Mouse (Mus musculus) thymus, postnatal 10 days (tissue): ENCODE data around the gene Ucma.
"Not testable (repeated sequence)": the region's sequence is repeated elsewhere in the genome, so short reads cannot be mapped to it uniquely, and the experiment has no call there.

Source experiments
- DNase-seq, 2 experiments: peaks; one replicate each; pipeline ENCODE4 v3.0.0; 2021; ENCODE audit warnings: low spot score in 2 of 2

Ucma gene

GRCm38 (mm10) chr2:4975807-4976206, at the start of gene Ucma:
Ucma (plus strand) TSS chr2:4976122.
- DNase-seq: no peak

DNA sequence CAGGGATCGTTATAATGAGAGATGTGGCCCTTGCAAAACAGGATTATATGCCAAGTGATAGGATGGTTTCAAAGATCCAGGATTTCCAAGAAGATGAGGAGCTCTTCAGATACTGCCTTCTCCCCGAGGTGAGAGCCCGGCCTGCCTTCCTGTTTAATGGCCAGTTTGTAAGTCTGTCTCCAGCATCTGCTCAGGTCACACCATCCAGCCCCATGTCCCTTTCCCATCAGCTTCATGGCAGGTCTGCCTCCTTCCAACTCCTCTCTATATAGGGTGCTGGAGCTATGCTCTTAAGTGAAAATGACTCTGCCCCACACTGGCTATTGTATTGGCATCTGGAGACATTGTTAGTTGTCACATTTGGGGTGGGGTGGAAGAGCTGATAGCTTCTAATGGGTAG, 48.5 kb upstream of the Ucma start:
- DNase-seq: no peak

- no peak for DNase-seq
Observed at GRCm38 (mm10) chr2:4929230-4929629, 46.7 kb upstream of the Ucma start.

GRCm38 (mm10) chr2:4934516-4934915, 41.4 kb upstream of the Ucma start:
- no peak for DNase-seq

DNA sequence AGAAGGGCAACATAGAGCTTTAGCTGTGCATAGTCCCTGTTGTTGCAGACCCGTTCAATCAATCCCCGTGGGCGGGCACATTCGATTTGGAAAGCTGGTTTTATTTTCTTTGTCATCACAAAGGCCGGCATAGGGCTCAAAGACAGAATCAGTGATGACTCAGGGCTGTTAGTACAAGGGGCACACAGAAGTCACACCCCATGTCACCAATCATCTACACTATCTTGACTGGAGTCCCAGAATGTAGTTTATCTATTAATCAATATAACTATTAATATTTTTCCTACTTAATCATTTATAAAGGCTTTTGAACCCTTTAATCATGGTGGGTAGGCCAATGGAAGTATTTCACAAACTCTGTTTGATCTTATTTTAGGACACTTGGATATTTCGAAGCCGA, 38.0 kb upstream of the Ucma start:
- DNase-seq: no peak

DNA sequence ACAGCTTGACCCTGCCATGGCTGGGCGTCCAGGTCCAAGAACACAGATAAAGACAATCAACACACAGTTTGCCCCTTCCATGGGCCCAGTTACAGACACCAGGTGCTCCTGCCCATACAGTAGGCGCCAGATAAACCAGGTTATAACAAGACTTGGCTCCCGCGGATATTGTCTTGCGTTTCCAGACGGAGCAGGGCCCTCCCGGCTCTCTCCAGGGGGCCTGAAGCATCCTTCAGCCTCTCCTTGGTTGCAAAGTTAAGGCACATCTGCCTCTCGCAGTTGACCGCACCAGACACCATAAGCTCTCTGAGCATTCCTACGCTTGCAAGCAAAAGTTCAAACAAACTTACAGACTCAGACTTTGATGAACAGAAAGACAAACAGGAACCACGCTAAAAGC, 35.1 kb upstream of the Ucma start:
- DNase-seq: no peak

- DNase-seq: not testable (repeated sequence)
Observed at GRCm38 (mm10) chr2:4949691-4950090, 26.2 kb upstream of the Ucma start.

- DNase-seq: no peak
Observed at GRCm38 (mm10) chr2:4950986-4951385, 24.9 kb upstream of the Ucma start.

DNA sequence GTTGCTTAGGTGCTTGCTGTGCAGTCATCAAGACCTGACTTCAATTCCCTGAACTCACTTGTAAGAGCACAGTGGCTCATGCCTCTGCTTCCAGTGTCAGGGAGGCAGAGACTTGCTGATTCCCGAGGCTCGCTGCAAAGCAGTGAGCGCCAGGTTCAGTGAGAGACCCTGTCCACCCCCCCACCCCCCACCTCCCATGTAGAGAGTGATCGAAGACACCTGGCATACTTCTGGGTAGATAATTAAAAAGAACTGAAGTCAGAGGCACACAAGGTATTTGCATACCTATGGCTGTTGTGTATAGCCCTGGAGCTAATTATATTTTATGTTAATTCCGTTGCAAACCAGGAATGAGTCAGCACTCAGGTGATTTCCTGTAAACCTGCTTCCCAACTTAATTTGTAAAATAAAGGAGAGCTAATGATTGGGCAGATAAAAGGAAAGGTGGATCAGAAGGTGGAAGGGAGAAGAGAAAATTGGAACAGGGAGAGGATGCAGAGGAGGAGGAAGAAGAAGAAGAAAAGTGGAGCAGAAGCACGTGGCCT, 21.6 kb upstream of the Ucma start:
- no peak for DNase-seq

- DNase-seq: no peak
Observed at GRCm38 (mm10) chr2:4958039-4958438, 17.9 kb upstream of the Ucma start.

DNA sequence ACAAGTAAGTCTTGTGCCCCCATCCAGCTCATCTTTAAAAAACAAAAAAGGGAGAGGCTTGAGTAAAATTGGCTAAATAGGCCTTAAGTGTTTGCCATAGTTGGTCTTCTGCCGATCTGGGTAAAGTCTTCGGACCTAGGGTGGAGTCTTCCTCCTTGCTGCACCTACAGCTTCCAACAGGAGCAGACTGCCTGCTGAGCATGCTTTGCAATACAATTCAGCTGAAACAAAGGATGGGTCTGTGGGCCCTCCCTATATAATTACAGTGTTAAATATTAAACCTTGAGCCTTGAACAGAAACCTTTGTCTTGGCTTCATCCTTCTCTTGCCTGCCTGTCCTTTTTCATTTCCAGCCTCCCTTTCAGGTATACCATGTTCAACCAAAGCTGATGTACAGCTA, 8.1 kb upstream of the Ucma start:
- DNase-seq: no peak

DNA sequence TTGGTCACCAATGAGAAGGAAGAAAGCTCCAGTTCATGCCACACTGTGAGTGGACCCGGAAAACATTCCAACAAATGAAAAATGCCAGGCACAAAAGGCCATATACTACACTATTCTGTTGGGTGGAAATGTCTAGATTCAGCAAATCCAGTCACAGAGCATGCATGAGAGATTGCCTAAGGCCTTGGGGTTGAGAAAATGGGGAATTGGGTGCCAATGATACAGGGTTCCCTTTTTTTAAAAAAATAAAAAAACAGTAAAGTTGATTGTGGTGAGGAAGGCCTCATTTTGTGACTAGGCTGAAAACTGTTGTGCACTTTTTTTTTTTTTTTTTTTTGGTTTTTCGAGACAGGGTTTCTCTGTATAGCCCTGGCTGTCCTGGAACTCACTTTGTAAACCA, 6.8 kb upstream of the Ucma start:
- no peak for DNase-seq

GRCm38 (mm10) chr2:4978091-4978490, 2.2 kb downstream of the Ucma start:
- DNase-seq: no peak

GRCm38 (mm10) chr2:4983987-4984386, 8.1 kb downstream of the Ucma start:
- DNase-seq: no peak

- no peak for DNase-seq
Observed at GRCm38 (mm10) chr2:4985000-4985399, 9.1 kb downstream of the Ucma start.

GRCm38 (mm10) chr2:4986798-4987197, 10.9 kb downstream of the Ucma start:
- DNase-seq: no peak

DNA sequence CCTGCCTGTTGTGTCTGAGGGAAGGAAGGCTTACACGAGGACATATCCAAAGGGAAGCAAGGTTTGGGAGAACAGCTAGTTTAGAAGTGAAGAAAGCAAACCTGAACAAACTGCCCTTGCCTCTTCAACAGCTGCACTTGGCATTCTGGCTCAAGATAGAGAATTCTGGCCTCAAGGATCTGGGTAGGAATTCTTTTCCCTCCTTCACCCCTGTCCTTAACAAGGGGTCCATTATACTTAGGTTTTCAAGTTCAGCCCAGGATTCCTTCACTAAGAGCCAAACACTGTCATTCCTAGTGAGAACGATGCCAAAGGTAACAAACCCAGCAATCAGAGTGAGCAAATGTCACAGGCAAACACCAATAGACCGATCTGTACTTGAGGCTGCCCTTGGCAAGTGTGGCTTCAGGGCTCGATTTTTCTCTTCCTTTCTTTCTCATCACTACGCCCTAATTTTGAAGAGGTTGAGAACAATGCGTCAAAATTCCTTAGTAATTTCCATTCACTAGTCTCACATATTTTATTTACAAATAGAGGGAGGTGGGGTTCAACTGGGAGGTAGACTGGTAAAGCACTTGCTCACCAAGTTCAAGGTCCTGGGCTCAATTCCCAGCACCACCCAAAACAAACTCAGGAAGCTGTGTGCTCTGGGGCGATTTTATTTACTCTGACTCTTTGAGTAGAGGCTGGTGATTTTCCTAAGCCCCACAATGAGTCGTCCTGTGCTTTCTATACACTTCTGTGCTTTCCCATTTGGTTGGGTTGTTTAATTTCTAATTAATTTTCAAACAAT, 11.7 kb downstream of the Ucma start:
- no peak for DNase-seq

DNA sequence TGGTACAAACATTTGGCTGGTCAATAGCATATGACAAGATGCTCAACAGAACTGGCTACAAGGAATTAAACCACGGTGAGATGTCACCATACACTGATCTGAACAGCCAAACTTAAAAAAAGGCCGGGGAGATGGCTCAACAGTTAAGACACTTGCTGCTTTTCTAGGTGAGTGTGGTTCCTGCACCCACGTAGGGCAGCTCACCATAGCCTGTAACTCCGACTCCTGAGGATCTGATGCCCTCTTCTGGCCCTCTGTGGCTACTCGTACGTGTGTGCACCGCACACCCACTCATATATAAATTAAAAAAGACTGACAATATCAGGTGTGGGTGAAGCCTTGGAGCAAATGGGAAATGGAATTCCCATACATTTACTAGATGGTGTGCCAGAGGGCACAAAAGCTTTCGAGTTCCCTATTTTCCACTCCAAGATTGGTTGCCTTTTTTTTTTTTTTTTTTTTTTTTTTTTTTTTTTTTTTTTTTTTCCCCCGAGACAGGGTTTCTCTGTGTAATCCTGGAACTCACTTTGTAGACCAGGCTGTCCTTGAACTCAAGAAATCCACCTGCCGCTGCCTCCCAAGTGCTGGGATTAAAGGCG, 13.0 kb downstream of the Ucma start:
- no peak for DNase-seq

DNA sequence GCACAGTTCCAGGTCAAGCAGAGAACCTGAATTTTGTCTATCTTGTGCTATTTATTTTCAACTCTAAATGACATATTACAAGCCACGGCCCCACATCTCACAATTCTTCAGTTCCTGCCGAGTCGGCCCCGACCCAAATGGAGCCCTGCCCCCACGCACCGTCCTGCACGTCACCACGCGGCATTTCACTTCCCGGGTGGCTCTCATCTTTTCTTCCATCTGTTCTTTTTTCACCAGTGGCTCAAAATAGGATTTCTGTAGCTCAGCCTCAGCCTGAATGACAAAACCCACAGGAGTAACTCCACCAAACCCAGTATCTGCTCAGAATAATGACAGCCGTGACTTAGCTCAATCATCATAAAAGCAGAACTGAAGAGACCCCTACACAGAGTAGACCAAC, 17.7 kb downstream of the Ucma start:
- no peak for DNase-seq

DNA sequence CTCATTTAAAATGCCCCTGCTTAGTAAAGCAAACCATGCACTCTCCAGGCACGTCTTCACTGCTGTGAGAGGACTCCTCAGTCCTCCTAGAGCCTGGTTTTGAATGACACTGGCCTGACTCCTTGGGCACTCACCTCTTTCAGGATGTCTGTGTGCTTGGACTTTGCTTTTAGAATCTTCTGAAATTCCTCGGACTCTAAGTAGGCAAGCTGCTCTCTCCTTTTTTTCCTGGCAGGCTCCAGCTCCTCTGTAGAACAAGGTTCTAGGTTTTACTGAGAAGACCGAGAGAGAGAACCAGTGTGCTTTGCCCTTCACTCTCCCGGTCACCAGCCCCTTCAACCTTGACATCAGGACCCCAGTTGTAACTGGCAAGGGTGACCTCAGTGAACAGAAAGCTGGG, 18.5 kb downstream of the Ucma start:
- DNase-seq: no peak

GRCm38 (mm10) chr2:4995646-4996045, 19.7 kb downstream of the Ucma start:
- DNase-seq: no peak

DNA sequence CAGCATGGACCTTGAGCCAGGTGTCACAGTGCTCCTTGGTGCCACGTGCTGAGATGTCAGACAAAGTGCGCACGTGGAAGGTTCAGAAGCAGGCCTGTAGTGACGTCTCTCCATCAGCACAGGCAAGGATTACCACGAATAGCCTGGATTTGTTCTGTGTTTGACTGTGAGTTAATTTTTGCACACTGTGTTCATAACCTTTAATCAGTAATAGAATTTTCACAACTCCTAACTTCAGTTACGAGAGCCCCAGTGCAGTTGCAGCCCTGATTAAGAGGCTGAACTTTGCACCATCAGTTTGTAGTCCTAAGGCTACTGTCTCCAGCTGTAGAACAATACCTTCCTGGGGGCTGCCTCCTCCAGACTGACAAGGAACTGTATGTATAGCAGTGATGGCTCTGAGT, 20.5 kb downstream of the Ucma start:
- DNase-seq: no peak

GRCm38 (mm10) chr2:4998905-4999304, 23.0 kb downstream of the Ucma start:
- DNase-seq: no peak
